Mouse (Mus musculus) stomach, postnatal 0 days (tissue): Measurements from ENCODE around the gene Wdr66. TPM values are rescaled to one million over a fixed set of nuclear protein-coding genes. Genes with fewer than 3 reads are reported as not detected.
"Not testable (repeated sequence)": the region's sequence is repeated elsewhere in the genome, so short reads cannot be mapped to it uniquely, and the experiment has no call there.

ENCODE experiments used
- ATAC-seq: fragments of 200-750 bp; cut with Nextera tagmentation; 2 replicates; pipeline ENCODE4 v1.8.0; 2017; ENCODE audit not compliant: low FRiP score, low TSS enrichment
- DNase-seq: peaks from one replicate; pipeline ENCODE4 v3.0.0-alpha.2; 2016; ENCODE audit warnings: low spot score
- H3K27ac ChIP-seq: fragments of 300-500 bp; sonication (generic); replicated peaks from 2 replicates; pipeline ENCODE4 v1.5.1; 2014; ENCODE audit warnings: mild to moderate bottlenecking, control low read depth
- H3K27me3 ChIP-seq: fragments of 300-500 bp; sonication (generic); 2 replicates; pipeline ENCODE4 v1.6.1; 2014; ENCODE audit warnings: low read length; ENCODE audit not compliant: control insufficient read depth, insufficient read depth
- H3K36me3 ChIP-seq: fragments of 300-500 bp; sonication (generic); 2 replicates; pipeline ENCODE4 v1.6.1; 2014; ENCODE audit warnings: low read length, mixed read lengths; ENCODE audit not compliant: control insufficient read depth, insufficient read depth
- H3K4me1 ChIP-seq: fragments of 300-500 bp; sonication (generic); replicated peaks from 2 replicates; pipeline ENCODE4 v1.6.1; 2014; ENCODE audit warnings: antibody characterized with exemption; ENCODE audit not compliant: control insufficient read depth, insufficient read depth
- H3K4me2 ChIP-seq: fragments of 300-500 bp; sonication (generic); replicated peaks from 2 replicates; pipeline ENCODE4 v1.6.1; 2014; ENCODE audit warnings: low read depth, mild to moderate bottlenecking, control low read depth, moderate library complexity
- H3K4me3 ChIP-seq: fragments of 300-500 bp; sonication (generic); 2 replicates; pipeline ENCODE4 v1.5.1; 2014; ENCODE audit warnings: low read depth, low read length, control low read depth
- H3K9ac ChIP-seq: fragments of 300-500 bp; sonication (generic); 2 replicates; pipeline ENCODE4 v1.6.1; 2014; ENCODE audit warnings: mild to moderate bottlenecking, low read length, control low read depth, mixed read lengths
- H3K9me3 ChIP-seq: fragments of 300-500 bp; sonication (generic); 2 replicates; pipeline ENCODE4 v1.6.1; 2016; ENCODE audit warnings: low read length; ENCODE audit not compliant: control insufficient read depth
- CTCF ChIP-seq: IDR thresholded peaks from 2 replicates; pipeline ENCODE4 v1.5.1; 2016; ENCODE audit warnings: antibody characterized with exemption, low read depth, mild to moderate bottlenecking, moderate library complexity
- EP300 ChIP-seq: optimal IDR thresholded peaks from 2 replicates; pipeline ENCODE3; 2016; ENCODE audit warnings: antibody characterized with exemption
- WGBS: fragments of 180-500 bp; shearing (Covaris S2); extraction: QIAGEN DNeasy Blood & Tissue Kit; methylation state at CpG from one replicate; pipeline ENCODE4 v1.1.7; 2014; 5-methylcytosine and 5-hydroxymethylcytosine counted together
- polyA plus RNA-seq: library from polyadenylated mRNA; unstranded; fragments of >200 nt; fragmentation: Nextera tagmentation; extraction: Ambion mirVana; gene quantifications from 2 replicates; pipeline ENCODE4 v1.2.1, GENCODE M21; 2015

Gene Wdr66
- polyA plus RNA-seq = 0.22 and 0.30 TPM in 2 replicates

GRCm38 (mm10) chr5:123251834-123252233, at the start of gene Wdr66:
TSS of gene Wdr66 (plus strand) at chr5:123252102.
- ATAC-seq (peak; percentile 83), DNase-seq (peak; percentile 89)
- TF ChIP-seq EP300 (no peak), CTCF (peak; percentile 96)
- Histone ChIP-seq H3K27me3 (no peaks in the 10 kb centered on the region), H3K9me3 (no peaks in the 10 kb centered on the region), H3K4me1 (no peaks in the 10 kb centered on the region), H3K9ac (no peak within 1 kb of the TSS; the same call in 1 of the 2 replicates), H3K36me3 (0 out of 2 replicates have a peak, but pooled peaks cover 3% of the 10 kb centered on the region), H3K4me3 (peak within 1 kb of the TSS; percentile 25), H3K4me2 (peak within 1 kb of the TSS; percentile 51), H3K27ac (no peak within 1 kb of the TSS)
- 3% methylated on average over 18 of the region's 18 CpGs for WGBS

DNA sequence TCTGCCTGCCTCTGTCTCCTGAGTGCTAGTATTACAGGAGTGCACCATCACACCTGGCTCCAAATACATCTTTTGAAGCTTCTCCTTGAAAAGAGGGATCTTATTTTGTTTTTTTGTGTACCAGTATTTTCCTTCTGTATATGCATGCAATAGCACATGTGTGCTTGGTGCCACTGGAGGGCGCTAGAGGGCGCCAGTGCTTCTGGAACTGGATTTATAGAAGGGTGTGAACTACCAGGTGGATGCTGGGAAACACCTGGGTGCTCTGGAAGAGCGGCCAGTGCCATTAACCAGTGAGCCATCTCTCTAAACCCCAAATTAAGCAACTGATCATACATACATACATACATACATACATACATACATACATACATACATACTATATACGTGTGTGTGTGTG, 49.1 kb upstream of the Wdr66 start:
- H3K4me1 ChIP-seq, H3K9me3 ChIP-seq, H3K4me3 ChIP-seq, H3K4me2 ChIP-seq, H3K36me3 ChIP-seq, H3K27me3 ChIP-seq, H3K27ac ChIP-seq, DNase-seq, ATAC-seq, H3K9ac ChIP-seq: not testable (repeated sequence)
- WGBS = 54% methylated on average over 3 of the region's 4 CpGs

DNA sequence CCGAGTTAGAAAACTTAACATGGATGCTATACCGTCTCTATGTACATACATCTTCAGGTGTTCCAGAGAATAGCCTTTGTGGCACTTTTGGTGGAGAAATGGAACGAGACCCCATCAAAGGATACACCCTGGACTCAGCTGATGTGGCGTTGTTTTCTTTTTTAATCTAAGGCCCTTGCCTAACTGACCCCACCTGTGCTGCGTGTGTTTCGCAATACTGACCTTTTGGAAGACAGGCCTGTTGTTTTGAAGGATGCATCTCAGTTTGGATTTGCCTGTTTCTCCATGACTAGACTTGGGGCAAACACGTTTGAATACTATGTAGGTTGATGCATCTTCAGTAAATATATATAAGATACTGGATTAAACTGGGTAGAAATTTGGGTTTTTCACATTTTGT, 48.3 kb upstream of the Wdr66 start:
- not testable (repeated sequence) for H3K27ac ChIP-seq, H3K27me3 ChIP-seq, ATAC-seq, H3K4me2 ChIP-seq, H3K9ac ChIP-seq, H3K4me3 ChIP-seq, H3K4me1 ChIP-seq, H3K36me3 ChIP-seq, H3K9me3 ChIP-seq, DNase-seq
- 79% methylated on average over 7 of the region's 7 CpGs for WGBS

DNA sequence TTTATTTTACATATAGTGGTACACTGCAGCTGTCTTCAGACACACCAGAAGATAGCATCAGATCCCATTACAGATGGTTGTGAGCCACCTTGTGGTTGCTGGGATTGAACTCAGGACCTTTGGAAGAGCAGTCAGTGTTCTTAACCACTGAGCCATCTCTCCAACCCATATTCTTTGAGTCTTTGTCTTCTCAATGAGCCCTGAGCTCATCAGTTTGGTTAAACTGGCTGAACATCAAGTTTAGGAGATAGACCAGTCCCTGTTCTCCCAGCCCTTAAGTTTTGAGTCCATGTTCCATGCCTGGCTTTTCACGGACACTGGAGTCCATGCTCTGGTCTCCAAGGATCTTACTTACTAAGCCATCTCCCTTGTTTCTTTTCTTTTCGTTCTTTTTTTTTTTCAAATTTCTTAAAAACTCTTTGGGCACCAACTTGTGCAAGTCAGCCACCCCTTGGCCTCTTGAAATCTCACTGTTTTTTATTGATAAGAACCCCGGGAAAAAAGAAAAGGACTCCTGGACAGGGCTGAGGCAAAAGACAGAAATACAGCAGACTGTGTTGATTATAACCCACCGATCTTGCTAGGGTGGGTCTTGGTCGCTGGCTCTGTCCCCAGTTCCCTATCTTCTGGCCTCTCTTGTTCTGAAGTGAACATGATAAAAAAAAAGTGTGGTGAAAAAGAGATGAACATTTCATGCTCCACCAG, 29.4 kb upstream of the Wdr66 start:
- H3K27me3 ChIP-seq, DNase-seq, H3K4me2 ChIP-seq, H3K27ac ChIP-seq, H3K4me1 ChIP-seq, H3K4me3 ChIP-seq, H3K9ac ChIP-seq, H3K9me3 ChIP-seq, ATAC-seq, H3K36me3 ChIP-seq: not testable (repeated sequence)
- 79% methylated on average over 3 of the region's 5 CpGs for WGBS

DNA sequence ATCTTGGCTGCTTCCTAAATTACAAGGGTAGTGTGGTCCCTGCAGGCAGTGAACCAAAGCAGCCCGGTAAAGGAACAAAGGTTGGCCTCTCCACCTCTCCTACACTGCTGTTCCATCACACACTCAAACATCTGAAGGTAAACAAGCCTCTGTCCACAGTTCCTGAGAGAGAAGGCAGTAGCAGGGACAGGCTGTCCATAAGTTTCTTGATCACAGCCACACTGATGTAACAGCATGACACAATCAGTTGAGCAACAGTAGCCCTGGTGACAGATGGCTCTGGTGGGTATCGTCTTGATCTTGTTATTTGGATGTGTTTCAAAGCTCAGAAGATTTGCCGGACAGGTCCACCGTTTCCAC, 28.9 kb upstream of the Wdr66 start:
- Histone ChIP-seq H3K9ac (no peak overlapping the region), H3K27ac (no peak overlapping the region), H3K4me1 (no peaks in the 10 kb centered on the region), H3K9me3 (no peaks in the 10 kb centered on the region), H3K27me3 (no peaks in the 10 kb centered on the region), H3K36me3 (no peaks in the 10 kb centered on the region), H3K4me2 (no peak overlapping the region), H3K4me3 (no peak overlapping the region)
- no peak for ATAC-seq
- whole genome bisulfite sequencing = 65% methylated on average over 4 of the region's 4 CpGs
- no peak for DNase-seq
- no peak for TF ChIP-seq CTCF
- no peak for TF ChIP-seq EP300

- not testable (repeated sequence) for H3K36me3 ChIP-seq, ATAC-seq, H3K27ac ChIP-seq, H3K9me3 ChIP-seq, H3K9ac ChIP-seq, DNase-seq, H3K27me3 ChIP-seq, H3K4me2 ChIP-seq, H3K4me1 ChIP-seq, H3K4me3 ChIP-seq
- WGBS = 64% methylated on average over 5 of the region's 6 CpGs
Measured at GRCm38 (mm10) chr5:123223861-123224260, 28.0 kb upstream of the Wdr66 start.
